8 mouse cellular contexts compared by ENCODE assay signal in the genomic region with DNA sequence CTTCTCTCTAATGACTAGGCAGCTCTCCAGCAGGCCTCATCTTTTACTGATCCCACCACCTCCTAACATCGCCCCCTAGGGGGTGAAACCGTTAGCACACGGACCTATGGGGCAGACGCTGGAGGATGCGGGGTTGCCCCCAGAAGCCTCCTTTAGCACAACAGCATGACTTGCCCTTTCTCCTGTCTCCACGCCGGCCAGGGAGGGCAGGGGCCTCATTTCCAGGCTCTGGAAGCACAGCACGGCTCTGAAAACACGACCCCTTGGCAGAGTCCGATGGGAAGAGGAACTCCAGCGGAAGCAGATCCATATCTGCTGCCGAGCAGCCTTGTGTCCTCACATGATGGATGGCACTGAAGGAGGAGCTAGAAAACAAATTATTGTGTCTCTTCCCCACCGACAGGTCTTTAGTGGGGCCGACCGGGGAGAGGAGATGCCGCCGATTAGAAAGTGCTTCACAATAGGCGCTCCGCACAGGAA.
DNase-seq lines count a peak whose midpoint lies in the region; ATAC-seq and TF ChIP-seq lines count a peak whose summit lies in the region.

No protein-coding gene starts in this region.

- no peaks in the 10 kb centered on the region for H3K36me3 ChIP-seq in hindbrain, embryonic 10.5 days
- no peaks in the 10 kb centered on the region for H3K36me3 ChIP-seq in limb, embryonic 11.5 days (ENCODE audit: control insufficient read depth, insufficient read depth, low read length)
- H3K36me3 ChIP-seq in neural tube, embryonic 11.5 days (ENCODE audit: control insufficient read depth, insufficient read depth, low read length) = no peaks in the 10 kb centered on the region

- H3K4me1 ChIP-seq in cortical plate, adult 2 months (ENCODE audit: control insufficient read depth, insufficient read depth, low read length) = no peaks in the 10 kb centered on the region
- peaks cover 22% of the 10 kb centered on the region for H3K4me1 ChIP-seq in hindbrain, embryonic 10.5 days (replicated peaks)
- H3K4me1 ChIP-seq in limb, embryonic 11.5 days (ENCODE audit: control insufficient read depth, insufficient read depth, low read length) = no peaks in the 10 kb centered on the region
- no peaks in the 10 kb centered on the region for H3K4me1 ChIP-seq in neural tube, embryonic 11.5 days (ENCODE audit: control insufficient read depth, insufficient read depth, low read length)

- H3K27me3 ChIP-seq in hindbrain, embryonic 10.5 days (ENCODE audit: insufficient read depth, poor library complexity, severe bottlenecking) = peaks cover 2% of the 10 kb centered on the region; the same call in 1 of the 2 replicates
- peaks cover 55% of the 10 kb centered on the region for H3K27me3 ChIP-seq in limb, embryonic 11.5 days (ENCODE audit: control insufficient read depth, insufficient read depth, low read length)
- no peaks in the 10 kb centered on the region for H3K27me3 ChIP-seq in neural tube, embryonic 11.5 days (ENCODE audit: control insufficient read depth, insufficient read depth, low read length)

- H3K9me3 ChIP-seq in hindbrain, embryonic 10.5 days = no peaks in the 10 kb centered on the region
- no peaks in the 10 kb centered on the region for H3K9me3 ChIP-seq in limb, embryonic 11.5 days (ENCODE audit: control insufficient read depth, low read length)
- H3K9me3 ChIP-seq in neural tube, embryonic 11.5 days (ENCODE audit: control insufficient read depth, low read length) = no peaks in the 10 kb centered on the region

- 53% methylated on average over 19 of the region's 19 CpGs for WGBS in hindbrain, embryonic 10.5 days
- WGBS in limb, embryonic 11.5 days = 53% methylated on average over 19 of the region's 19 CpGs
- 34% methylated on average over 19 of the region's 19 CpGs for WGBS in neural tube, embryonic 11.5 days

- no peak for TF ChIP-seq POLR2A in cortical plate, adult 2 months (IDR thresholded peaks at IDR 0.05; ENCODE audit: extremely low read depth, insufficient read depth, low read length)

- 0 out of 2 replicates have a peak overlapping the region, but pooled peaks have one; percentile 13 for H3K4me3 ChIP-seq in cortical plate, adult 2 months (ENCODE audit: insufficient read depth, low read length)
- no peak overlapping the region for H3K4me3 ChIP-seq in hindbrain, embryonic 10.5 days
- no peak overlapping the region for H3K4me3 ChIP-seq in limb, embryonic 11.5 days (ENCODE audit: low read depth, low read length)
- no peak overlapping the region for H3K4me3 ChIP-seq in neural tube, embryonic 11.5 days (ENCODE audit: low read depth, low read length)

- TF ChIP-seq CTCF in cortical plate, adult 2 months (IDR thresholded peaks at IDR 0.05; ENCODE audit: extremely low read depth, insufficient read depth, low read length) = peak; percentile 18; the same call in 1 of the 2 replicates

- ATAC-seq in limb, embryonic 11.5 days (ENCODE audit: insufficient number of reproducible peaks, low FRiP score, low TSS enrichment, low read depth) = no peak
- no peak for ATAC-seq in neural tube, embryonic 11.5 days (ENCODE audit: insufficient read depth, low FRiP score, low TSS enrichment)

- no peak overlapping the region for H3K9ac ChIP-seq in limb, embryonic 11.5 days (ENCODE audit: low read length)
- no peak overlapping the region for H3K9ac ChIP-seq in neural tube, embryonic 11.5 days (ENCODE audit: low read length)

- peak; percentile 9 for DNase-seq in gastrocnemius, adult 18-20 months (ENCODE audit: low spot score)
- no peak for DNase-seq in gastrocnemius, postnatal 14 days
- peak; percentile 58 for DNase-seq in hindbrain, embryonic 10.5 days (ENCODE audit: low spot score)
- peak; percentile 50 for DNase-seq in limb, embryonic 11.5 days (ENCODE audit: low spot score)
- DNase-seq in neural tube, embryonic 11.5 days (ENCODE audit: low spot score) = peak; percentile 61
- DNase-seq in frontal cortex, postnatal 25 days (ENCODE audit: low spot score in 2 of 2) = no peak
- DNase-seq in left cerebral cortex, postnatal 14 days (ENCODE audit: low spot score in 2 of 2) = no peak

- no peak overlapping the region for H3K4me2 ChIP-seq in limb, embryonic 11.5 days (ENCODE audit: low read depth, severe bottlenecking)
- peak overlapping the region; percentile 14; the same call in 1 of the 2 replicates for H3K4me2 ChIP-seq in neural tube, embryonic 11.5 days (ENCODE audit: low read depth)

- no peak overlapping the region for H3K27ac ChIP-seq in cortical plate, adult 2 months (ENCODE audit: insufficient read depth, low read length)
- peak overlapping the region; percentile 41; the same call in 1 of the 2 replicates for H3K27ac ChIP-seq in hindbrain, embryonic 10.5 days
- no peak overlapping the region for H3K27ac ChIP-seq in limb, embryonic 11.5 days (replicated peaks; ENCODE audit: low read depth, low read length)
- H3K27ac ChIP-seq in neural tube, embryonic 11.5 days (ENCODE audit: low read depth, low read length) = no peak overlapping the region; the same call in 1 of the 2 replicates

- intact Hi-C loops in gastrocnemius, postnatal 14 days (cut with DNase I; ENCODE audit: low total_unique reads) = no loop called here
- intact Hi-C loops in left cerebral cortex, postnatal 14 days (cut with DNase I) = no loop called here

Comparison
In these comparisons a context has a peak if more than half of its experiments do, and no peak if none do; other contexts are left out.
1. DNase-seq: peak in gastrocnemius, adult 18-20 months (single experiment), hindbrain, embryonic 10.5 days (single experiment), limb, embryonic 11.5 days (single experiment) and neural tube, embryonic 11.5 days (single experiment); none in gastrocnemius, postnatal 14 days (single experiment), frontal cortex, postnatal 25 days (0 of 2) and left cerebral cortex, postnatal 14 days (0 of 2).